Mouse (Mus musculus) neural tube, embryonic 14.5 days (tissue): Measurements from ENCODE around the gene Elovl5. TPM values are rescaled to one million over a fixed set of nuclear protein-coding genes. Genes with fewer than 3 reads are reported as not detected.
"Not testable (repeated sequence)": the region's sequence is repeated elsewhere in the genome, so short reads cannot be mapped to it uniquely, and the experiment has no call there.

Source experiments
- ATAC-seq: fragments of 200-750 bp; cut with Nextera tagmentation; 2 replicates; pipeline ENCODE4 v1.8.0; 2017; ENCODE audit warnings: low read depth, mild to moderate bottlenecking, moderate TSS enrichment, moderate library complexity
- H3K27ac ChIP-seq: fragments of 300-500 bp; sonication (generic); 2 replicates; pipeline ENCODE4 v1.5.1; 2014; ENCODE audit warnings: low read depth, mild to moderate bottlenecking, control low read depth, low read length, moderate library complexity, mixed read lengths
- H3K27me3 ChIP-seq: fragments of 300-500 bp; sonication (generic); 2 replicates; pipeline ENCODE4 v1.6.1; 2014; ENCODE audit warnings: low read length; ENCODE audit not compliant: control insufficient read depth, insufficient read depth
- H3K36me3 ChIP-seq: fragments of 300-500 bp; sonication (generic); 2 replicates; pipeline ENCODE4 v1.6.1; 2014; ENCODE audit warnings: low read length, mixed read lengths; ENCODE audit not compliant: control insufficient read depth, insufficient read depth
- H3K4me1 ChIP-seq: fragments of 300-500 bp; sonication (generic); 2 replicates; pipeline ENCODE4 v1.6.1; 2014; ENCODE audit warnings: low read length; ENCODE audit not compliant: control insufficient read depth, insufficient read depth
- H3K4me2 ChIP-seq: fragments of 300-500 bp; sonication (generic); 2 replicates; pipeline ENCODE4 v1.6.1; 2014; ENCODE audit warnings: mild to moderate bottlenecking, low read depth, low read length, control low read depth
- H3K4me3 ChIP-seq: fragments of 300-500 bp; sonication (generic); 2 replicates; pipeline ENCODE4 v1.5.1; 2014; ENCODE audit warnings: low read depth, low read length, control low read depth, mixed read lengths
- H3K9ac ChIP-seq: fragments of 300-500 bp; sonication (generic); replicated peaks from 2 replicates; pipeline ENCODE4 v1.6.1; 2014; ENCODE audit warnings: low read depth, mild to moderate bottlenecking, control low read depth, low read length, mixed read lengths
- H3K9me3 ChIP-seq: fragments of 300-500 bp; sonication (generic); 2 replicates; pipeline ENCODE4 v1.6.1; 2016; ENCODE audit warnings: low read length; ENCODE audit not compliant: control insufficient read depth
- WGBS: fragments of 180-500 bp; shearing (Covaris S2); extraction: QIAGEN DNeasy Blood & Tissue Kit; methylation state at CpG from one replicate; pipeline ENCODE4 v1.1.7; 2014; 5-methylcytosine and 5-hydroxymethylcytosine counted together
- polyA plus RNA-seq: library from polyadenylated mRNA; unstranded; fragments of >200 nt; fragmentation: Nextera tagmentation; extraction: Ambion mirVana; gene quantifications from 2 replicates; pipeline ENCODE4 v1.2.1, GENCODE M21; 2014

Elovl5 gene
- polyA plus RNA-seq, 1 experiment from 2014 or later = 69.1 TPM

- 93% methylated on average over 1 of the region's 1 CpGs for WGBS
- Histone ChIP-seq H3K4me1 (no peaks in the 10 kb centered on the region), H3K9ac (no peak overlapping the region), H3K9me3 (no peaks in the 10 kb centered on the region), H3K4me3 (no peak overlapping the region), H3K27me3 (no peaks in the 10 kb centered on the region), H3K4me2 (no peak overlapping the region), H3K36me3 (no peaks in the 10 kb centered on the region), H3K27ac (no peak overlapping the region)
- ATAC-seq = no peak
Measured at GRCm38 (mm10) chr9:77993101-77993500, 75.9 kb downstream of the Elovl5 start.

GRCm38 (mm10) chr9:77993538-77994255, 76.5 kb downstream of the Elovl5 start:
- H3K36me3 ChIP-seq, H3K4me1 ChIP-seq, H3K27ac ChIP-seq, H3K4me2 ChIP-seq, H3K9me3 ChIP-seq, H3K4me3 ChIP-seq, H3K9ac ChIP-seq, ATAC-seq, H3K27me3 ChIP-seq: not testable (repeated sequence)
- WGBS = 95% methylated on average over 2 of the region's 2 CpGs

- Histone ChIP-seq H3K4me3 (no peak overlapping the region), H3K27ac (no peak overlapping the region), H3K4me2 (no peak overlapping the region), H3K9me3 (no peaks in the 10 kb centered on the region), H3K9ac (no peak overlapping the region), H3K27me3 (no peaks in the 10 kb centered on the region), H3K36me3 (no peaks in the 10 kb centered on the region), H3K4me1 (no peaks in the 10 kb centered on the region)
- no peak for ATAC-seq
- 75% methylated on average over 9 of the region's 9 CpGs for WGBS
Measured at GRCm38 (mm10) chr9:77995235-77995634, 78.1 kb downstream of the Elovl5 start.

GRCm38 (mm10) chr9:78000586-78001500, 83.7 kb downstream of the Elovl5 start:
- Histone ChIP-seq H3K9me3 (no peaks in the 10 kb centered on the region), H3K9ac (no peak overlapping the region), H3K4me1 (no peaks in the 10 kb centered on the region), H3K4me3 (no peak overlapping the region), H3K27me3 (no peaks in the 10 kb centered on the region), H3K27ac (no peak overlapping the region), H3K4me2 (no peak overlapping the region), H3K36me3 (no peaks in the 10 kb centered on the region)
- no peak for ATAC-seq
- 89% methylated on average over 7 of the region's 7 CpGs for WGBS

GRCm38 (mm10) chr9:78003278-78003677, 86.1 kb downstream of the Elovl5 start:
- Histone ChIP-seq H3K4me1 (no peaks in the 10 kb centered on the region), H3K9ac (no peak overlapping the region), H3K27me3 (no peaks in the 10 kb centered on the region), H3K36me3 (no peaks in the 10 kb centered on the region), H3K4me3 (no peak overlapping the region), H3K4me2 (no peak overlapping the region), H3K9me3 (no peaks in the 10 kb centered on the region), H3K27ac (no peak overlapping the region)
- ATAC-seq = no peak
- 89% methylated on average over 2 of the region's 2 CpGs for WGBS

- no peaks in the 10 kb centered on the region for H3K4me1 ChIP-seq
- no peak overlapping the region for H3K9ac ChIP-seq
- H3K4me2 ChIP-seq = no peak overlapping the region
- WGBS = 69% methylated on average over 3 of the region's 3 CpGs
- H3K36me3 ChIP-seq = no peaks in the 10 kb centered on the region
- H3K27ac ChIP-seq = no peak overlapping the region
- no peaks in the 10 kb centered on the region for H3K9me3 ChIP-seq
- ATAC-seq = no peak
- H3K4me3 ChIP-seq = no peak overlapping the region
- H3K27me3 ChIP-seq = no peaks in the 10 kb centered on the region
Measured at GRCm38 (mm10) chr9:78005481-78005880, 88.3 kb downstream of the Elovl5 start.

- Histone ChIP-seq H3K9me3 (no peaks in the 10 kb centered on the region), H3K4me3 (no peak overlapping the region), H3K4me2 (no peak overlapping the region), H3K27me3 (no peaks in the 10 kb centered on the region), H3K36me3 (no peaks in the 10 kb centered on the region), H3K27ac (no peak overlapping the region), H3K4me1 (no peaks in the 10 kb centered on the region), H3K9ac (no peak overlapping the region)
- ATAC-seq = peak; percentile 81
- 57% methylated on average over 19 of the region's 19 CpGs for WGBS
Measured at GRCm38 (mm10) chr9:78006209-78007001, 89.2 kb downstream of the Elovl5 start.

- whole genome bisulfite sequencing = 94% methylated on average over 7 of the region's 7 CpGs
- Histone ChIP-seq H3K9ac (no peak overlapping the region), H3K4me2 (no peak overlapping the region), H3K27ac (no peak overlapping the region), H3K4me1 (no peaks in the 10 kb centered on the region), H3K9me3 (no peaks in the 10 kb centered on the region), H3K4me3 (no peak overlapping the region), H3K27me3 (no peaks in the 10 kb centered on the region), H3K36me3 (no peaks in the 10 kb centered on the region)
- ATAC-seq = no peak
Measured at GRCm38 (mm10) chr9:78009382-78009781, 92.2 kb downstream of the Elovl5 start.
